Mouse (Mus musculus): Measurements from ENCODE around the gene Rbpms2. TPM values are rescaled to one million over a fixed set of nuclear protein-coding genes. Genes with fewer than 3 reads are reported as not detected.

Gene Rbpms2
- total RNA-seq (2014; rRNA removed) (3.1 and 5.8 TPM in 2 replicates), polyA plus RNA-seq (2015; fragmentation: Nextera tagmentation; extraction: Ambion mirVana) (3.4 and 3.7 TPM in 2 replicates)

GRCm38 (mm10) chr9:65629025-65629766 lies at the start of gene Rbpms2:
Gene Rbpms2 (plus strand): TSS chr9:65629648.
- peak within 1 kb of the TSS; percentile 99 for H3K4me2 ChIP-seq (ENCODE audit: low read depth, low read length, poor library complexity, severe bottlenecking)
- DNase-seq (ENCODE audit: low spot score) (no peak), ATAC-seq (ENCODE audit: low FRiP score) (no peak)
- peak within 1 kb of the TSS; percentile 51 for H3K9ac ChIP-seq (replicated peaks; ENCODE audit: low read length, poor library complexity, severe bottlenecking)
- no peaks in the 10 kb centered on the region for H3K9me3 ChIP-seq (ENCODE audit: low read length)
- H3K4me3 ChIP-seq (ENCODE audit: low read depth, low read length) = peak within 1 kb of the TSS; percentile 68
- TF ChIP-seq CTCF (IDR thresholded peaks at IDR 0.05) = no peak
- no peaks in the 10 kb centered on the region for H3K4me1 ChIP-seq (ENCODE audit: insufficient read depth, low read length)
- no peaks in the 10 kb centered on the region for H3K36me3 ChIP-seq (ENCODE audit: insufficient read depth, low read length)
- H3K27me3 ChIP-seq (ENCODE audit: insufficient read depth, low read length) = peaks cover 38% of the 10 kb centered on the region
- 2% methylated on average over 32 of the region's 40 CpGs for WGBS
- H3K27ac ChIP-seq (ENCODE audit: low read depth, low read length) = no peak within 1 kb of the TSS; the same call in 1 of the 2 replicates

DNA sequence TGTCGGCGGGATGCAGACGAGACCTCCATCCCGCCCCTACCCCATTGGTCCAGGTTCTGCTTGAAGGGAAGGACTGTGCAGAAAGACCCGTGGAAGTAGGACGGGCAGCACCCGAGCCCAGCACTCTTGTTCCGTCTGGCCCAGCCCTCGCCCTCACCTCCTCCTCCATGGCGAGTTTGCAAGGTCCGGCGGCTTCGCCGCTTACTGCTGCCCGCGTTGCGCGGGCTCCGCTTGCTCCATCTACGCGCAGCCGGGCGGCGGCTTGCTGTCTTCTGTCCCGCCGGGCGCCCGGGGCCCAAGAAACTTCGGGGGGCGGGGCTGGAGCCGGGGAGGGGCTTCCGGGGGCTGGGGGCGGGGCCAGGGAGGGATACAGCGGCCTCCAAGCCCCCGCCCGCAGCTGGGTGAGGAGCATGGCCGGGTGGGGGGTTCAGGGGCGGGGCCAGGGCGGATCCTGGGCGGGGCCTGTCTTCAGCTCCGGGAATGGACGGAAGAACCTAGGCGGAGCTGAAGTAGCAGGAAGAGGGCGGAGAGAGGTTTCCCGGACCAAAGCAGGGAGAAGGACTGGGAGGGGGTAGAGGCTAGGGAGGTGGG lies 49.6 kb upstream of the Rbpms2 start, which contains the start of gene Plekho2:
Plekho2 (minus strand) TSS at position 260 of the 591 bp plus-strand sequence.
- Histone ChIP-seq H3K27ac (ENCODE audit: low read depth, low read length) (peak within 1 kb of the TSS; percentile 38; the same call in 1 of the 2 replicates), H3K36me3 (ENCODE audit: insufficient read depth, low read length) (no peaks in the 10 kb centered on the region), H3K9ac (replicated peaks; ENCODE audit: low read length, poor library complexity, severe bottlenecking) (peak within 1 kb of the TSS; percentile 55), H3K4me2 (ENCODE audit: low read depth, low read length, poor library complexity, severe bottlenecking) (peak within 1 kb of the TSS; percentile 86), H3K9me3 (ENCODE audit: low read length) (no peaks in the 10 kb centered on the region), H3K4me1 (ENCODE audit: insufficient read depth, low read length) (peaks cover 2% of the 10 kb centered on the region; the same call in 1 of the 2 replicates), H3K4me3 (ENCODE audit: low read depth, low read length) (peak within 1 kb of the TSS; percentile 54), H3K27me3 (ENCODE audit: insufficient read depth, low read length) (no peaks in the 10 kb centered on the region)
- WGBS = under 1% methylated on average over 38 of the region's 45 CpGs
- no peak for TF ChIP-seq CTCF (IDR thresholded peaks at IDR 0.05)
- DNase-seq (ENCODE audit: low spot score) = peak; percentile 95
- peak; percentile 87 for ATAC-seq (ENCODE audit: low FRiP score)

GRCm38 (mm10) chr9:65580401-65581256 lies 48.8 kb upstream of the Rbpms2 start:
- H3K9me3 ChIP-seq (ENCODE audit: low read length) = no peaks in the 10 kb centered on the region
- H3K27me3 ChIP-seq (ENCODE audit: insufficient read depth, low read length) = no peaks in the 10 kb centered on the region
- 9% methylated on average over 18 of the region's 29 CpGs for WGBS
- H3K4me2 ChIP-seq (ENCODE audit: low read depth, low read length, poor library complexity, severe bottlenecking) = peak overlapping the region; percentile 86
- H3K27ac ChIP-seq (ENCODE audit: low read depth, low read length) = peak overlapping the region; percentile 38; the same call in 1 of the 2 replicates
- peak overlapping the region; percentile 54 for H3K4me3 ChIP-seq (ENCODE audit: low read depth, low read length)
- H3K36me3 ChIP-seq (ENCODE audit: insufficient read depth, low read length) = no peaks in the 10 kb centered on the region
- TF ChIP-seq CTCF (IDR thresholded peaks at IDR 0.05) = peak; percentile 97
- peak overlapping the region; percentile 55; the same call in 1 of the 2 replicates for H3K9ac ChIP-seq (replicated peaks; ENCODE audit: low read length, poor library complexity, severe bottlenecking)
- H3K4me1 ChIP-seq (ENCODE audit: insufficient read depth, low read length) = peaks cover 2% of the 10 kb centered on the region; the same call in 1 of the 2 replicates
- ATAC-seq (ENCODE audit: low FRiP score) = peak; percentile 62
- peak; percentile 92 for DNase-seq (ENCODE audit: low spot score)

DNA sequence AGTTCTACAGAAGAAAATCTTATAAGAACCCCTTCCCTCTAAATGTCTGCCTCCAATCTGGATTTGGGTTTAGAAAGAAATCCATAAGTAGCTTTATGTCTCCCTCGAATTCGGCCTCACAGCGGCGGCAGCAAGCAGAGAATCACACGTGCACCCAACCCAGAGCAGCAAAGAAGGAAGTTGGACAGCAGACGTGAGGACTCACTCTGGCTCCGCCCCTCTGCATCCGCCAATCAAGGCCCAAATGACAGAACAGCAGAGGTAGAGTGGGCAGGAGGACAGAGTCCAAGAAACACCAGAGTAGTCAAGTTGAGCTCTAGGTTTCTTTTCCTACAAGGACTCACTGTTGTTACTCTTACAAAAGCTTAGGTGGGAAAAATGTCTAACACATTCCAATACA lies 46.4 kb upstream of the Rbpms2 start:
- H3K36me3 ChIP-seq (ENCODE audit: insufficient read depth, low read length) = no peaks in the 10 kb centered on the region
- WGBS = 34% methylated on average over 8 of the region's 8 CpGs
- no peaks in the 10 kb centered on the region for H3K9me3 ChIP-seq (ENCODE audit: low read length)
- DNase-seq (ENCODE audit: low spot score) (no peak), ATAC-seq (ENCODE audit: low FRiP score) (no peak)
- H3K27me3 ChIP-seq (ENCODE audit: insufficient read depth, low read length) = 0 out of 2 replicates have a peak, but pooled peaks cover 4% of the 10 kb centered on the region
- no peak overlapping the region for H3K4me3 ChIP-seq (ENCODE audit: low read depth, low read length)
- no peak overlapping the region for H3K4me2 ChIP-seq (ENCODE audit: low read depth, low read length, poor library complexity, severe bottlenecking)
- TF ChIP-seq CTCF (IDR thresholded peaks at IDR 0.05) = no peak
- H3K4me1 ChIP-seq (ENCODE audit: insufficient read depth, low read length) = peaks cover 2% of the 10 kb centered on the region; the same call in 1 of the 2 replicates
- H3K27ac ChIP-seq (ENCODE audit: low read depth, low read length) = no peak overlapping the region
- no peak overlapping the region for H3K9ac ChIP-seq (replicated peaks; ENCODE audit: low read length, poor library complexity, severe bottlenecking)

- peaks cover 10% of the 10 kb centered on the region for H3K27me3 ChIP-seq (ENCODE audit: insufficient read depth, low read length)
- peak within 1 kb of the TSS; percentile 48 for H3K4me3 ChIP-seq (ENCODE audit: low read depth, low read length)
- H3K36me3 ChIP-seq (ENCODE audit: insufficient read depth, low read length) = no peaks in the 10 kb centered on the region
- H3K27ac ChIP-seq (ENCODE audit: low read depth, low read length) = no peak within 1 kb of the TSS
- H3K9me3 ChIP-seq (ENCODE audit: low read length) = no peaks in the 10 kb centered on the region
- ATAC-seq (ENCODE audit: low FRiP score) (peak; percentile 74), DNase-seq (ENCODE audit: low spot score) (peak; percentile 86)
- no peak for TF ChIP-seq CTCF (IDR thresholded peaks at IDR 0.05)
- H3K9ac ChIP-seq (replicated peaks; ENCODE audit: low read length, poor library complexity, severe bottlenecking) = peak within 1 kb of the TSS; percentile 44
- H3K4me1 ChIP-seq (ENCODE audit: insufficient read depth, low read length) = no peaks in the 10 kb centered on the region; the same call in 1 of the 2 replicates
- WGBS = 10% methylated on average over 28 of the region's 28 CpGs
- peak within 1 kb of the TSS; percentile 100 for H3K4me2 ChIP-seq (ENCODE audit: low read depth, low read length, poor library complexity, severe bottlenecking)
These were observed 42.8 kb upstream of the Rbpms2 start, which contains the start of gene Pif1 for GRCm38 (mm10) chr9:65586406-65587269. Gene Pif1 (plus strand): TSS chr9:65587160.

Measured in midbrain, postnatal 0 days (tissue).